7 mouse cellular contexts compared by ENCODE assay signal in genomic region chr11:120151113-120151494, GRCm38 (mm10). TPM values are rescaled to one million over a fixed set of nuclear protein-coding genes. Genes with fewer than 3 reads are reported as not detected.
DNase-seq lines count a peak whose midpoint lies in the region; ATAC-seq lines count a peak whose summit lies in the region.

Gene Slc38a10 (minus strand): TSS chr11:120151346.

- peak within 1 kb of the TSS; percentile 93 for H3K4me3 ChIP-seq in embryonic facial prominence, embryonic 12.5 days
- peak within 1 kb of the TSS; percentile 68 for H3K4me3 ChIP-seq in limb, embryonic 11.5 days (ENCODE audit: low read depth, low read length)
- H3K4me3 ChIP-seq in midbrain, embryonic 14.5 days (replicated peaks; ENCODE audit: low read depth, low read length), result peak within 1 kb of the TSS; percentile 90

- DNase-seq in adrenal gland, postnatal 25 days, result peak; percentile 99
- DNase-seq in heart, adult 11 months, result peak; percentile 100
- DNase-seq in kidney, adult 18-20 months, result peak; percentile 100
- DNase-seq in limb, embryonic 11.5 days (ENCODE audit: low spot score), result peak; percentile 99
- DNase-seq in midbrain, embryonic 14.5 days, result peak; percentile 100
- DNase-seq in spleen, adult 18-20 months, result peak; percentile 99

- peak; percentile 96 for ATAC-seq in embryonic facial prominence, embryonic 12.5 days (ENCODE audit: insufficient number of reproducible peaks, insufficient read depth, low FRiP score, low TSS enrichment)
- ATAC-seq in limb, embryonic 11.5 days (ENCODE audit: insufficient number of reproducible peaks, low FRiP score, low TSS enrichment, low read depth), result peak; percentile 97
- peak; percentile 96 for ATAC-seq in midbrain, embryonic 14.5 days (ENCODE audit: low FRiP score, low TSS enrichment)

- peaks cover 15% of the 10 kb centered on the region for H3K4me1 ChIP-seq in embryonic facial prominence, embryonic 12.5 days
- H3K4me1 ChIP-seq in limb, embryonic 11.5 days (ENCODE audit: control insufficient read depth, insufficient read depth, low read length), result peaks cover 6% of the 10 kb centered on the region
- H3K4me1 ChIP-seq in midbrain, embryonic 14.5 days (ENCODE audit: control insufficient read depth, insufficient read depth, low read length), result peaks cover 17% of the 10 kb centered on the region

- H3K27me3 ChIP-seq in embryonic facial prominence, embryonic 12.5 days, result no peaks in the 10 kb centered on the region
- no peaks in the 10 kb centered on the region for H3K27me3 ChIP-seq in limb, embryonic 11.5 days (ENCODE audit: control insufficient read depth, insufficient read depth, low read length)
- no peaks in the 10 kb centered on the region for H3K27me3 ChIP-seq in midbrain, embryonic 14.5 days (ENCODE audit: control insufficient read depth, insufficient read depth, low read length)

- H3K4me2 ChIP-seq in embryonic facial prominence, embryonic 12.5 days (replicated peaks), result peak within 1 kb of the TSS; percentile 69
- H3K4me2 ChIP-seq in limb, embryonic 11.5 days (ENCODE audit: low read depth, severe bottlenecking), result peak within 1 kb of the TSS; percentile 83
- peak within 1 kb of the TSS; percentile 82 for H3K4me2 ChIP-seq in midbrain, embryonic 14.5 days (ENCODE audit: low read length)

- H3K9ac ChIP-seq in embryonic facial prominence, embryonic 12.5 days, result peak within 1 kb of the TSS; percentile 81
- peak within 1 kb of the TSS; percentile 77 for H3K9ac ChIP-seq in limb, embryonic 11.5 days (ENCODE audit: low read length)
- H3K9ac ChIP-seq in midbrain, embryonic 14.5 days (replicated peaks; ENCODE audit: low read length), result peak within 1 kb of the TSS; percentile 72

- peak within 1 kb of the TSS; percentile 75 for H3K27ac ChIP-seq in embryonic facial prominence, embryonic 12.5 days
- H3K27ac ChIP-seq in limb, embryonic 11.5 days (replicated peaks; ENCODE audit: low read depth, low read length), result peak within 1 kb of the TSS; percentile 56; the same call in 1 of the 2 replicates
- H3K27ac ChIP-seq in midbrain, embryonic 14.5 days (replicated peaks; ENCODE audit: low read depth, low read length), result peak within 1 kb of the TSS; percentile 82

- no peaks in the 10 kb centered on the region for H3K9me3 ChIP-seq in embryonic facial prominence, embryonic 12.5 days
- H3K9me3 ChIP-seq in limb, embryonic 11.5 days (ENCODE audit: control insufficient read depth, low read length), result no peaks in the 10 kb centered on the region
- H3K9me3 ChIP-seq in midbrain, embryonic 14.5 days (ENCODE audit: control insufficient read depth, low read length), result no peaks in the 10 kb centered on the region

- H3K36me3 ChIP-seq in embryonic facial prominence, embryonic 12.5 days, result 0 out of 2 replicates have a peak, but pooled peaks cover 6% of the 10 kb centered on the region
- no peaks in the 10 kb centered on the region for H3K36me3 ChIP-seq in limb, embryonic 11.5 days (ENCODE audit: control insufficient read depth, insufficient read depth, low read length)
- 0 out of 2 replicates have a peak, but pooled peaks cover 4% of the 10 kb centered on the region for H3K36me3 ChIP-seq in midbrain, embryonic 14.5 days (ENCODE audit: control insufficient read depth, insufficient read depth, low read length)

- WGBS in embryonic facial prominence, embryonic 12.5 days, result under 1% methylated on average over 28 of the region's 28 CpGs
- under 1% methylated on average over 28 of the region's 28 CpGs for WGBS in limb, embryonic 11.5 days
- WGBS in midbrain, embryonic 14.5 days, result 0% methylated on average over 28 of the region's 28 CpGs

RNA-seq across cellular contexts. Expression of gene Slc38a10, which starts in this region (rescaled TPM):
- 122 and 163 TPM in 2 replicates for total RNA-seq in adrenal gland, postnatal 25 days (2021)
- polyA plus RNA-seq in embryonic facial prominence, embryonic 12.5 days (2016; fragmentation: Nextera tagmentation; extraction: Ambion mirVana), result 95.0 and 99.5 TPM in 2 replicates
- polyA plus RNA-seq in limb, embryonic 11.5 days (2014; fragmentation: Nextera tagmentation; extraction: Ambion mirVana), result 46.1 and 53.2 TPM in 2 replicates
- polyA plus RNA-seq in midbrain, embryonic 14.5 days (2014; fragmentation: Nextera tagmentation; extraction: Ambion mirVana), result 88.3 and 119 TPM in 2 replicates

Comparison
In these comparisons a context has a peak if more than half of its experiments do, and no peak if none do; other contexts are left out.
1. Peak in every context shown above with its lines: DNase-seq, ATAC-seq, H3K4me3 ChIP-seq and H3K27ac ChIP-seq.